Mouse (Mus musculus) cerebellum, adult (tissue): ENCODE results near the gene Slc25a19.

Source experiments
- ATAC-seq: cut with Nextera tagmentation; 2 replicates; pipeline ENCODE4 v1.9.2; 2017; ENCODE audit warnings: mild to moderate bottlenecking, moderate library complexity, mixed read lengths; ENCODE audit not compliant: insufficient number of reproducible peaks, low FRiP score, low TSS enrichment

Gene Slc25a19

DNA sequence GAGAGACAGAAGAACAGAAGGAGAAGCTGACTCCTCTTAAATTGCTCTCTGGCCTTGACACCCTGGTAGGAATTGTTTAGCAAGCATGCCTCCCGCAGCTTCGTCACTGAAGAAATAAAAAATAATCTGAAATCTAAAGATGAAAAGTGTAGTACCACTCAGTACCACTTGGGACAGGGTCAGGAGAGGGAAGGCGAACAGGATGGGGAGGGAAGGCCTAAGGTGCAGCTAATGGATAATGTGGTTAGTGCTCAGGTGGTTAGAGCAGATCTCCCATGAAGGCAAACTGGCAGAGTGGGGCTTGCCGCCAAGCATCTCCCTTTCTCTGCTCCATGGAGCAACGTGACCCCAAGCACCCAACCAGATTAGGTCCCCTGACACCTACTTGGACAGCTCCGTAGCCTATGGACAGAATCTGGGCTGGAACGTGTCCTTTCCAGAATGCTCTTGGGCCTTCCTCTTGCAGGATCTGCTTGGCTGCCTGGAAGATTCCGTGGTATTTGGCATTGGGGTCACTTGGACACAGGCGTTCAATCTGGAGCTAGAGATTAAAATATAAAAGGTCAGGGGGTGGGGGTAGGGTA is 4.5 kb downstream of the Slc25a19 start:
- ATAC-seq: no peak

DNA sequence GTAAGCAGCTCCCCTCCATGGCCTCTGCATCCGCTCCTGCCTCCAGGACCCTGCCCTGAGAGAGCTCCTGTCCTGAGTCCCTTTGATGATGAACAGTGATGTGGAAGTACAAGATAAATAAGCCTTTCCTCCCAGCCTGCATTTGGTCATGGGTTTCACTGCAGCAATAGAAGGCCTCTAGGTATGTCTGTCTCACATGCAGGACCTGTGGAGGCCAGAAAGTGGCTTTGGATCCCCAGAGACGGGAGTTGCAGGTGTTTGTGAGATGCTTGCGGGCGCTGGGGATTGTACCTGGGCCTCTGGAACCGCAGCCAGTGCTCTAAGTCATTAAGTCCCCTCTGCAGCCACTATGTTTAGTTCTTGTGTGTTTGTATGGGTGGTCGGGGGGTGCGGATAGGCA is 8.1 kb downstream of the Slc25a19 start:
- ATAC-seq: no peak

DNA sequence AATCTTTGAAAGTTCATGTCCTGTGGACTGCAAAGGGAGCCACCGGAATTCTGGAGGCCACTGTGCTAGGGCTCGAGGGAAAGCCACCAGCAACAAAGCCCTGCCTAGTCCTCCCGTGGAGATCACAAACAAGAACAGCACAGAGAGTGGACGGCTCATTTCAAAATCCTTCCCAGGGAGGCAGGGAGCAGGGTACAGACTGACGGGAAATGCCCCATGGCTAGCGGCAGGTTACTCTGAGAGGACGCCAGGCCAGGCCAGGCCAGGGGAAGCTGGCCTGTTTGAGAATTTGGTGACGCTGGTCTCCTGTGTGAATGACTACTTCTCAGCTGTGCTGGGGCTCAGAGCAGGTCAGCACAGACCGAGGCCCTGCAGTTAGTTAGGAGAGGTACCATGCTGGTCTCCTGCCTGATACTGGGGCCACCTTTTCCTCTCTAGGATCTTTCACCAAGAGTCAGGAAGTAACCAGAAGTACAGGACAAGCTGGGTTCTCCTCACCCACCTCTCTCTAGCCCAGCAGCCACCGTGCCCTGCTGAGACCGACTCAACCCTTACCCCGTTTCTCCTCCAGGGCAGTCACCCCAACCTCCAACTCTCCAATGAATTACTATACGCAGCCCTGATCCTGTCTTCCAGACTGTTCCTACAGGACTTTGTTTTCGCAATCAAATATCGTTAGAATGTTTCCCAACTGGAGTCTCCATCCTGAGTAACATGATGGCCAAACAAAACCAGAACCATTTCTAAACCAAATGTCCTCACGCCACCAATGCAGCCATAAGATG is 9.2 kb downstream of the Slc25a19 start:
- ATAC-seq: no peak

DNA sequence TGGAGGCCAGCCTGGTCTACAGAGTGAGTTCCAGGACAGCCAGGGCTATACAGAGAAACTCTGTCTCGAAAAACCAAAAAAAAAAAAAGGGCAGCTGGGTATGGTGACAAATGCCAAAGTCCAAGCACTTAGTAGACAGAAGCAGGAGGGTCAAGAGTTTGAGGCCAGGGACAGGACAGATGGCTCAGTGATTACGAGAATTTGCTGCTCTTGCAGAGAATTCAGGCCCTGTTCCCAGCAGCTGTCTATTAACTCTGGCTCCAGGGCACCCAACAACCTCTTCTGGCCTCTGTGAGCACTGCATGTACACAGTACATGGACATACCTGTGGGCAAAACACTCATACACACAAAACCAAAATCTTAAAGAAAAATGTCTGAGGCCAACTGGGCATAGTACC is 10.1 kb downstream of the Slc25a19 start:
- ATAC-seq: no peak

DNA sequence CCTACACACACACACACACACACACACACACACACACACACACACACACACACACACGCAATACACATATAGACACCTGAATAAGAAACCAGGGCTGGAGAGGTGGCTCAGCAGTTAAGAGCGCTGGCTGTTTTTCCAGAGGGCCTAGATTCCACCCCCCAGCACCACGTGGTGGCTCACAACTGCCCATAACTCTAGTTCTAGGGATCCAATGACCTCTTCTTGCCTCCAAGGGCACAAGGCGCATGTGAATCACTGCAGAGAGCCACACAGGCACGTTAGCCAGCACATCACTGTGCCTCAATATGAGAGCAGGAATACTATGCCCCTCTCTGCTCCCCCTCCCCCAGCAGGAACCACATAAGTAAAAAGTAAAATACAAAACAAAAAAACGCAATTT is 11.2 kb downstream of the Slc25a19 start:
- no peak for ATAC-seq

DNA sequence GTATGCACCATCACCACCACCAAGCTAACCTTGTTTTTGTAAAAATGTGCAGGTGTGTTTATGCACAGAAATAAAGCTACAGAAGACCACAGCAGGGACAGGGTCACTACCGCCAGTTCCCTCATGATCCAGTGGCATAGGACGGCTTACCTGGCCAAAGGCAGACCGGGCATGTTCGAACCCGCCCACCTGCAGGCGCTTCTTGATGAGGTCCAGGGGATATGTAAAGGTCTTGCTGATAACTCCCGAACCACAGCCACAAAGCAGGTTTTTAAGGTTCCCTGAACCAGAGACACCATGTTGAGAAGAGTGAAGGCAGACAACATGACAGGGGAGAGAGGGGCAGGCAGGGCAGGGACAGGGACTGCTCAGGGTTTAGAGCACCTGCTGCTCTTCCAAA is 11.7 kb downstream of the Slc25a19 start:
- ATAC-seq: no peak

DNA sequence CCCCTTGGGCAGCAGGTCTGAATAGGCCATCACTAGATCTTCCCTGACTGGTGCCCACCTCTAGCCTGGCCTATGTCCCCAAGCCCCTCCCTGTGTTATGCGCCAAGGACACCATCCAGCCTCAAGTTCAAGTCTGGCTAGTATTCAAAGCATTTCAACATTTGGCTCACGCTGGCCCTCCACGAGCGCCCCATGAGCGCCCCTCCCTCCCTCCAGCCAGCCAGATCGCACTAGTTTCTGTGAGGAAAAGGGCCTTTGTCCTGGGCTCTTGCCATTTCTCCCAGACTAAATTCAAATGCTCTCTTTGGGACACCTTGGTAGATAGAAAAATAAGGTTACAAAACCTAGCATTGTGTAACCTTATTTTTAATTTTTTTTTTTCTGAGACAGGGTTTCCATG is 12.2 kb downstream of the Slc25a19 start:
- ATAC-seq: no peak

DNA sequence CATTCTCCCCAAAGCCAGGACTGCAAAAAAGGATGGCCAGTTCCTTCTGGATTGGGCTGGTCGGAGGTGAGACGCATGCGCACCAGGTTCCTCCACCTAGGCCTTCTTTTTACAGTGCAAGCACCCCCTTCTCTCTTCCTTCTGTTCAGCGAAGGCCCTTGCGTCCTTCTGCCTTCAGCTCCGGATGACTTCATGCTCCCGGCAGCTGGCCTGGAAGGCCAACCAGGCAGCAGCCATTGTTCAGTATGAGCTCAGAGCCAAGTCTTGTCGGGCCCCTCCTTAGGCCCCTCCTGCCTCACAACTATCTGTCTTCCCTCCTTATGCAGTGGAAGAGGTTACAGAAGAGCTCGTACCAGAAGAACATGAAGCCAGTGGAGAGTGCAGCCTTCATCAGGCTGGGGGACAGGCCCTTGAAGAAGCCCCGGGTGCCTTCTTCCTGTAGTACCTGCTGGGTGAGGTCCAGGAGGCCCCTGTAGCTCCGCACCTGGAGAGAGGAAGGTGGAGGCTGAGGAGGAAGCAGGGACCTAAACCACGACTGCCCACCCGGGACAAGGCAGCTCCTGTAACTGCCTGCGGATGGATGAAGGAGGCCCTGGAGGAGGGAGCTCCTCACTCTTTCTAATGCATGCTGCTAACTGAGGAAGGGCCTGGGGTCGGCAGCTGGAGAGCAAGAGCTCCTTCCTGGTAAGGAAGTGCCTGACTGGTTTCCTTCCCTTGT is 12.8 kb downstream of the Slc25a19 start:
- ATAC-seq: no peak

DNA sequence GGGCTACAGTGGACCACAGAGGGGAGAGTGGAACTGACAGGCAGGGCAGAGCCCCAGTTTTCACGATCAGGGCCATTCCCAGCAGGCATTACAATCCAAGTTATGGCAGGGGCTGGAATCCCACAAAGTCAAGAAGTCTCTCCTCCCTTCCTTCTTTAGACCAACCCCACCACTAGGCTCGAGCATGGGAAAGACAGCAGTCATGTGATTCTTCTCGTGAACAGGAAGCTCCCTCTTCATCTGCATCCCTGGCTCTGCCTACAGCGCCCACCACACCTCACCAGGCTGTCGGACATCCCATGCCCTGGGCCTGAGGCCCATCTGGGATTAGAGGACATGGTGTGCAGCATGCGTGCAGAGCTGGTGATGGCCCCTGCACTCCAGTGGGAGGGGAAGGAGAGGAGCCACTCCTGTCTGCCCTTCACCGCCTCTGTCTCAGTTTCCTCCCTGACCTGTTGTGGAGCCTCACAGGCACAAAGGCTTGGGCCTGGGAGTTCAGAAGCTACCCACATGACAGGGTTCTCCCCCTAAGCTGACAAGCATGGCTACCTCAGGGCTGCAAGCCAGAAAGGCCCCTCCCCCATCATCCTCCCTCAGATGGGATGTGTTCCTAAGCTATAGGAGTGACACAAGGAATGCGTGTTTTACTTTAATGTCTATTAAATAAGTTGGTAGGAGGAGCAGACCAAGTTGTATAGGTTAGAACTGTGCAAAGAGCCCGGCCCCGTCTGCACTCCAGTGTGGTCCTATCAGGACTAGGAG is 13.6 kb downstream of the Slc25a19 start:
- ATAC-seq: no peak

DNA sequence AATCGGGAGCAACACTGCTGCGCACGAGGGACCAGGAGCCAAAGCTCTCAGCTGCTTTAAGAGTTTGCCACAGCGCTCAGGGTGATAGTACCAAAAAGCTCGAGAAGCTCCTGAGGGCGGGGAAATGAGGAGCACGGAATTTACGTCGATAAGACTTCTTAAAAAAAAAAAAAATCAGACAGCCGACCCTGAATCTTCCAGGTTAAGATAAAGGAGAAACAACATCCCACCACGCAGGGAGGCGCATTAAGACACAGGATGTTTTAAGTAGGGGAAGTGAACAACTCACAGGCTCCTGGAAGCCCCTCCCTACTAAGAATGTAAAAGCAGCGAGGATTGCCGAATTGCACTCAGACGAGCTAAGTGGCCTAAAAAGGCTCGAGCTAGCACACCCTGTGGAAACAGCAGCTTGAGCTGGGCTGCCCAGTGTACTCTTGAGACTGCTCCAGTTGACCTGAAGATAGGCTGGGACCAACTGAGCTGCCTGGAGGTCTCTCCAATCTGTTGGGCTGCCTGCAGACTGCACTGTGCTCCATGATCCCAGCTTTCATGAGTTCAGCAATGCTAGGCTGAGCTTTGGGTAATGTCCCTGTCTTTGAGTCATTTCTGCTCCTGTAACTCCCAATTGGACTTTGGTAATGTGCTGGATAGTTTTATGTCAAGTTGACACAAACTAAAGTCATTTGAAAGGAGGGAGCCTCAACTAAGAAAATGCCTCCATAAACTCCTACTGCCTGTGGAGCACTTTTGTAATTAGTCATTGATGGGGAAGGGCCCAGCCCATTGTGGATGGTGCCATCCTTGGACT is 14.8 kb downstream of the Slc25a19 start:
- peak; percentile 7; the same call in 1 of the 2 replicates for ATAC-seq

DNA sequence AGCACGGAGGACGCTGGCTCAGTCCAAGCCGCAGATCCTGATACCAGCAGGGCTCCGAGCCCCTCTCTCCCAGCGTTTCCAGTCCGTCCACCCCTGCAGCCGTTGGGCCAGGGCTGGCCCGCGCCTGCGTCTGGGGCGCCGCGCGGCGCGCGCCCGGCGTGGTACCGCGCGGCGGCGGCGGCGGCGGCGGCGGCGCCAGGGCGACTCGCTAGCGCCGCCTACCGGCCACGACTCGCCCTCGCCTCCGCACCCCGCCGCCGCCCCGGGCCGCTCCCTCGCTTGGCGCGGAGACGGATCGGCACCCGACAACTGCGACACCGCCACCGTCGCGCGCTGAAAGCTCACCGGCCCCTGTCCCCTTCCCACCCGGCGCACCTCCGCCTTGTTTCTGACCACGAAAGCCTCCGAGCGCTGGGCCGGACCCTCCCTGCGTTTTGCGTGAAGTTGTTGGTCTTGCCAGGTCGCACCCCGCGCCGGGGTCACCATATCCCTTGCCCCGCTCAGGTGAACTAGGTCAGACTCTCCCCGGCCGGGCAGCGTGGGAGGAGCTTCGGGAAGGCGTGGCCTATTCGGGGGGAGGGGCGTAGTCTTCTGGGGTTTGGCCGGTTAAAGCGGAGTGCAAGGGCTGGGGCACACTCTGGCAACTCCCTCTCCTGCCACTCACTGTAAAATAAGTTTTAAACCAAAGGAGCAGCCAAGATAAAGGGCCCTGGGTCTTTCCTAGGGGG is 15.5 kb downstream of the Slc25a19 start, which contains the start of gene Mif4gd:
Gene Mif4gd (minus strand): TSS at position 560 of the 728 bp plus-strand sequence.
- peak; percentile 82 for ATAC-seq

DNA sequence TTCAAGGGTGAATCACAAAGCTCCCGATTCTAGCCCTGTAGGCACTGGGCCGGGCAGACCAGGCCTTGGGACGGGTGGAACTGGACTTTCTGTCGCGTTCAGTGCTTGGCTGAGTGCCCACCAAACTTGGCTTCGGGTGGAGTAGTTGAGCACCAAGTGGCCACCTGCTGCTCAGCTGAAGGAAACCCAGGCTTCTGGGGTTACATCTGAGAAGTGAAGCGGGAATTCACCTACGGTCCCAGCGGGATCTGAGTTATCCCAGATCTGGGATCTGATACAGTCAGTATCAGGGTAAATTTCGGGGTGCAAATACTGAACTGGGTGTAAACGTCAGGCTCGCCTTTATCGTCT is 16.1 kb downstream of the Slc25a19 start:
- no peak; the same call in 1 of the 2 replicates for ATAC-seq

DNA sequence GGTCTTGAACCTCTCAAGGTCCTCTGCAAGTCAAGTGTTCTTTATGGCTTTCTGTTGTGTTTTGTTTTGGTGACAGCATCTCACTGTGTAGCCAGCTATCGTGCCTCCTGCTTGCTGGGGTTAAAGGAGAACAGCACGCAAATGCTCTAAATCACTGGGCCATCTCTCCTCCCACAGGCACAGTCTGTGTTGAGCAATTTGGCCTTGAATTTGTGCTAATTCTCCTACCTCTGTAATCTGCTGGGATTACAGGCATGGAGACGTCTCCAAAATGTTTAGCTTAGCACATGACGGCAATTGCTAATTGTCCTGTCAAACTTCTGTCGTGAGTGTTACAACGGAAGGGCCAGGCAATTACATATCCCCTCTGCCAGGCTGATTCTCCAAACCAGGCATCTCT is 16.9 kb downstream of the Slc25a19 start:
- ATAC-seq: no peak

DNA sequence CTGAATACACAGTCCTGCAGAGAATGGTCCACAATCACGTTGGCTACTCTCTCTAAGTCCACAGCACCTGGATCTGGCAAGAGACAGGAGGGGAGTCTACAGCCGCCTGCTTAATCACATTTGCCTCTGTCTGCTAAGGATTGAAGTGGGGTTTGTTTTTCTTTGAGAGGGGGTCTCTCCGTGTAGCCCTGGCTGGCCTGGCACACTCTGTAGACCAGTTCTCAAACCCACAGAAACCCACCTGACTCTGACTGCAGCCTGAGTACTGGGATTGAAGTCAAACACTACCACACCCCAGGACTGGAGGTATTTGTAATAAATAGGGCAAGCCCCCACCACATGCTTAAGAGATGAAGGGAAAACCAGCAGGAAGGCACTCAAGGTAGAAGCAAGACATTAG is 18.5 kb downstream of the Slc25a19 start:
- no peak for ATAC-seq

DNA sequence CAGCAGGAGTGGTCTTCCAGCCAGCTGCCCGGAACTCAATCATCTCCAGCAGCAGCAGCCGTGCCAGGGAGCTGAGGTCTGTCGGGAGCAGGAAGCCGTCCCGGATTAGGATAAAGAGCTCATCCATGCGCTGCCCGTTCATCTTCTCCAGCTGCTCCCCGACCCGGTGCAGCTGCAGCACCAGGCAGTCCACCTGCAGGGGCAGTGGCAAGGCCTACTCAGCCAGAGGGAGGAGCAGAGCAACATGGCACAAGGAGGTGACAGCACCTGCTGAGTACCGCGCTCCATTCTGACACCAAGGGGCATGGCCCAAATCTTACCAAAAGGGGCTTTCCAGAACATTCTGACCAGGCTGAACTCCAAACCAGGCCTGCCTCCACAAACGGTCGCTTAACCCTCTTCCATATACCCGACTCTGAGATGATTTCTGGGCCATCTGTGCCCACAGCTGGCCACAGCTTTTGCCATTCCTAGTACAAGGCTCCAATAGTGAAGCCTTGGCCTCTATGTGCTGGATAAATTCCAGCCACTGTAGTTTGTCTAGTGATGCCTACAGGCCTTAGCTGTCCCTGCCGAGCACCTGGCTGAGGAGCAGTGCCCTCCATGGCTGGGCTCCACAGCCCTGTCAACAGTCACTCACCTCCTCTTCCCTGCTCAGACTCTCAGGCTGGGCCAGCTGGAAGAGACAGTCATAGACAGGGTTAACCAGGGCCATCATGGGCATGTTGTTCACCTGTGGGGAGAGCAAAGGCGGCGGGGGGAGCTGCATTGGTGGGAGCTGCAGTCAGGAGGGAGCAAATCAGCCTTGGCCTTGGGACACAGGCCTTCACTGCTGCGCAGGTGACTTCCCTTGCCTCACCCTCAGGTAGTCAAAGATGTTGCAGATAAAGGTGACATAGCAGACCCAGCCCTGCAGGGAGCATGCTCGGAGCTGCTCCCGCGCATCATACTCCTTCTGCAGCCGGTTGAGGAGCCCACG is 19.4 kb downstream of the Slc25a19 start:
- no peak for ATAC-seq

DNA sequence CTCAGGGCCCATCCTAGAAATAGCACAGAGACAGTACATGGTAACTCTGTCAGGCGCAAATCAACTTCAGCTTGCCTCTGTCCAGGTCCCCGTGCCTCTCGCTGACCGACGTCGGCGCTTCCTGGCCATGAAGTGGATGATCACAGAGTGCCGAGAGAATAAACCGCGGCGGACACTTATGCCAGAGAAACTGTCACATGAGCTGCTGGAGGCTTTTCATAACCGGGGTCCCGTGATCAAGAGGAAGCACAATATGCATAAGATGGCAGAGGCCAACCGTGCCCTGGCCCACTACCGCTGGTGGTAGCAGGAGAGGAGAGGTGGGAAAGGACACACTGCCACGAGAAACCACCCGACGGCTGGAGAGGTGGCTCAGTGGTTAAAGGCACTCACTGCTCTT is 21.4 kb downstream of the Slc25a19 start:
- ATAC-seq: no peak

DNA sequence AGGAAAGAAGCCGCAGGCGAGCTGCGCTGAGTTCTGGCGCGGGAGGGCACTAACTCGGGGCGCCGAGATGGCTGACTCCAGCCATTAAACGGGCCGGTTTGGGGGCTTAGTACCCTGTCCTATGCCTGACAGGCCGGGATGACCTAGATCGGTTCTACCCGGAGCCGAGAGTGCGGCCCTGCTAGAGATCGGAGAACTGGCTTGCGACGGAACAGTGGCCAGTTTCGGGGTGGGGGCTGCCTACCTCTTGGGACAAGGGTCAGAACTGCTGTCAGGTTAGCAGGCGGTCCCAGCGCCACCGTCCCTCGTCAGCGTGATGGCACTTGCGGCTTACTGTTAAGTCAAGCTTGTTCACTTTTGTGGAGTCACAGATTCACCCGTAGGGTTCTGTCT is 23.8 kb downstream of the Slc25a19 start:
- peak; percentile 3; the same call in 1 of the 2 replicates for ATAC-seq
